Mouse (Mus musculus) CH12F3 (cell line): ENCODE measurements around the gene Arhgap30.

Experiments
- in situ Hi-C: fragments of 300-500 bp; cut with MboI; formaldehyde crosslinking; loops from 2 replicates; pipeline ENCODE4 v1.14.3; 2020; ENCODE audit warnings: low sequenced_read_pairs

The Arhgap30 gene

DNA sequence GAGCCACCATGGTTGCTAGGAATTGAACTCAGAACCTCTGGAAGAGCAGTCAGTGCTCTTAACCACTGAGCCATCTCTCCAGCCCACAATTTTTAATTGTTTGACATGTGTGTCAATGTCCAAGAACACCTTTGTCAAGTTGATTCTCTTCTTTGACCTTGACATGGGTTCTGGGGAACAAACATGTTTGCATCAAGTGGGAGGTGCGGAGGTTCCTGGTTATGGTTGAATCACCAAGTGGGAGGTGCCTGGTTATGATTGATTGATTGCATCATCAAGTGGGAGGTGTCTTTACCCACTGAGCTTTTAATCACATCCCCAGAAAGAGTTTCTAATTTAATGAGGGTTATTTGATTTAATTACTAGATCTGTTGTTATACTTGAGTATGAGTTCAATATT lies 68.8 kb downstream of the Arhgap30 start:
- in situ Hi-C loops, result no loop called here

DNA sequence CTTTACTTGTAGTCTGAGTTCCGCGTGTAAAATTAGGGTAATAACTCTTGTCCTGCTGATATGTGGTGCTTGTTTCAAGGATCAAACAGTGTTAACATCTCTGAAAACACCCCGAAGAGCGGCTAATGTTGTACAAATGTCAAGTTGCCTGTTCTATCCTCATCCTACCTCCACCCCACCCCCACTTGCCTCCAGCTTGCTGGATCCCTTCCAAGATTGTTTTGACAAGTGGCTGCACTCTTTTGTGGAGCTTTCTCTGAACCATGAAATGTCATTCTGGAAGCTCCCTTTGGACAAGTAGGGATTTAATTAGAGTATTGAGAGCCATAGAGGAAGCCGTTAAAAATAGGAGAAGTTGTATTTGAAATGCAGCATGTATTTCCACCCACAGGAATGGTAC lies 71.0 kb downstream of the Arhgap30 start:
- in situ Hi-C loops, result no loop called here
